Mouse (Mus musculus) bone marrow, adult 2 months (tissue): ENCODE data around the gene Fthl17b.
"Not testable (repeated sequence)": the region's sequence is repeated elsewhere in the genome, so short reads cannot be mapped to it uniquely, and the experiment has no call there.

Experiments used
- CTCF ChIP-seq: fragments of 200-500 bp; IDR thresholded peaks from 2 replicates; pipeline ENCODE4 v1.5.1; 2011; ENCODE audit warnings: low read length, control low read depth; ENCODE audit not compliant: control insufficient read depth, insufficient read depth
- POLR2A ChIP-seq: fragments of 200-500 bp; IDR thresholded peaks from 2 replicates; pipeline ENCODE4 v1.6.1; 2011; ENCODE audit warnings: low read depth, mild to moderate bottlenecking, control low read depth, low read length, borderline replicate concordance; ENCODE audit not compliant: control insufficient read depth

- not testable (repeated sequence) for TF ChIP-seq POLR2A, CTCF
Measured at GRCm38 (mm10) chrX:8962875-8963274, at the start of gene Fthl17b.
